Mouse (Mus musculus) kidney, postnatal 4 days (tissue): ENCODE measurements around the gene Msi2.
A peak's percentile ranks its signal among the peaks of the same experiment; 100 is the strongest.

Experiments used
- DNase-seq, 2 experiments: peaks; one replicate each; pipeline ENCODE4 v3.0.0; 2021; ENCODE audit warnings: mixed read lengths in 2 of 2

Gene Msi2

GRCm38 (mm10) chr11:88395076-88395990, 323.0 kb downstream of the Msi2 start:
- no peak for DNase-seq

- no peak for DNase-seq
Measured at GRCm38 (mm10) chr11:88394341-88395075, 323.8 kb downstream of the Msi2 start.

- DNase-seq = no peak
Measured at GRCm38 (mm10) chr11:88392715-88393114, 325.6 kb downstream of the Msi2 start.

GRCm38 (mm10) chr11:88391181-88391814, 327.0 kb downstream of the Msi2 start:
- no peak for DNase-seq

GRCm38 (mm10) chr11:88389530-88389929, 328.8 kb downstream of the Msi2 start:
- no peak for DNase-seq

GRCm38 (mm10) chr11:88386916-88387315, 331.4 kb downstream of the Msi2 start:
- peak in 1 of 2 experiments; percentile 46 for DNase-seq

GRCm38 (mm10) chr11:88382449-88382848, 335.9 kb downstream of the Msi2 start:
- no peak for DNase-seq

- DNase-seq = no peak
Measured at GRCm38 (mm10) chr11:88381145-88381909, 337.0 kb downstream of the Msi2 start.

GRCm38 (mm10) chr11:88379635-88380034, 338.7 kb downstream of the Msi2 start:
- no peak for DNase-seq

- no peak for DNase-seq
Measured at GRCm38 (mm10) chr11:88378686-88379339, 339.5 kb downstream of the Msi2 start.

GRCm38 (mm10) chr11:88372589-88372988, 345.7 kb downstream of the Msi2 start:
- no peak for DNase-seq

GRCm38 (mm10) chr11:88369898-88370297, 348.4 kb downstream of the Msi2 start:
- peak in 1 of 2 experiments; percentile 44 for DNase-seq

- no peak for DNase-seq
Measured at GRCm38 (mm10) chr11:88367501-88367900, 350.8 kb downstream of the Msi2 start.

GRCm38 (mm10) chr11:88365914-88366540, 352.3 kb downstream of the Msi2 start:
- no peak for DNase-seq

- DNase-seq = no peak
Measured at GRCm38 (mm10) chr11:88364231-88364630, 354.1 kb downstream of the Msi2 start.

GRCm38 (mm10) chr11:88363481-88363880, 354.8 kb downstream of the Msi2 start:
- DNase-seq = no peak

GRCm38 (mm10) chr11:88359736-88360135, 358.6 kb downstream of the Msi2 start:
- no peak for DNase-seq

- no peak for DNase-seq
Measured at GRCm38 (mm10) chr11:88357325-88357724, 361.0 kb downstream of the Msi2 start.

- peak; percentile 57 to 71 for DNase-seq
Measured at GRCm38 (mm10) chr11:88356598-88357290, 361.6 kb downstream of the Msi2 start.

- DNase-seq = no peak
Measured at GRCm38 (mm10) chr11:88356016-88356415, 362.3 kb downstream of the Msi2 start.

GRCm38 (mm10) chr11:88354771-88355170, 363.5 kb downstream of the Msi2 start:
- peak in 1 of 2 experiments; percentile 32 for DNase-seq
